Mouse (Mus musculus) urinary bladder, postnatal 25 days (tissue): ENCODE measurements around the gene Ccdc175.

Source experiments
- DNase-seq: peaks from one replicate; pipeline ENCODE4 v3.0.0; 2022; ENCODE audit warnings: low spot score

Ccdc175 gene

DNA sequence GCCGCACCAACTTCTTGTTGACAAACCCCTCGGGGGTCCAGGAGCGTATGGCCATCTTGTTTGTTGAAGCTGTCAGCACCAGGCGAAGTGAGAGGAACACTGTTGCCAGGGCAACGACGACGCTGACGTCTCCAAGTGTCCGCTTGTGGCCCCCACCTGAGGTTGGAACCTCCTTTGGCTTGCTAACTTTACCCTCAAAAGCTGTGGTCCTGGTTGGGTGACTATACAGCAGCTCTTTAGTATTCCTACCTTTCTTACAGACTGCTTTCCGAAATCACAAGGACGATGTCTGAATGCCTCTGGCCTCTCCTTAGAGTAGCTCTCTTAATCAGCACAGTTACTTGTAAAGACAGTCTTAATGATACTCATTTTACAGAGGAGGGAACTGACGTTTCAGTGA is at the start of gene Ccdc175:
TSS of gene Ccdc175 (minus strand) at position 101 of the 400 bp plus-strand sequence.
- DNase-seq: no peak

DNA sequence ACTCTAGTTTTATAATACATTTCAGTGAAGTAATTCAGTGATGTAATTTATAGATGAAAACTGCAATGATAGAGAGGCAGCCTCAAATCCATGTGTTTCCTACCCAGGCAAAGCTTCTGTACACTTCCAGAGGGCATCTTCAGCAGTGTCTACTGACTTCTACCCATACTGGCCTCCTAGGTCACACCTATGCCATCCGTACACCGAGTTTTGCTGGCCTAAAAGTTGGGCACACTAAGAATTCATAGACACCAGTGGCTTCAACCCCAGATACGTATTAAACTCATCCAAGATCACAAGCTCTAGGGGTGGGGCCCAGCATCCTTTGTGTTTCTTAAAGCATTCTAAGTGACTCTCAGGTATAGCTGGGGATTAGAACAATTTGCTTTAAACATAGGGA is 49.3 kb upstream of the Ccdc175 start:
- DNase-seq: no peak

DNA sequence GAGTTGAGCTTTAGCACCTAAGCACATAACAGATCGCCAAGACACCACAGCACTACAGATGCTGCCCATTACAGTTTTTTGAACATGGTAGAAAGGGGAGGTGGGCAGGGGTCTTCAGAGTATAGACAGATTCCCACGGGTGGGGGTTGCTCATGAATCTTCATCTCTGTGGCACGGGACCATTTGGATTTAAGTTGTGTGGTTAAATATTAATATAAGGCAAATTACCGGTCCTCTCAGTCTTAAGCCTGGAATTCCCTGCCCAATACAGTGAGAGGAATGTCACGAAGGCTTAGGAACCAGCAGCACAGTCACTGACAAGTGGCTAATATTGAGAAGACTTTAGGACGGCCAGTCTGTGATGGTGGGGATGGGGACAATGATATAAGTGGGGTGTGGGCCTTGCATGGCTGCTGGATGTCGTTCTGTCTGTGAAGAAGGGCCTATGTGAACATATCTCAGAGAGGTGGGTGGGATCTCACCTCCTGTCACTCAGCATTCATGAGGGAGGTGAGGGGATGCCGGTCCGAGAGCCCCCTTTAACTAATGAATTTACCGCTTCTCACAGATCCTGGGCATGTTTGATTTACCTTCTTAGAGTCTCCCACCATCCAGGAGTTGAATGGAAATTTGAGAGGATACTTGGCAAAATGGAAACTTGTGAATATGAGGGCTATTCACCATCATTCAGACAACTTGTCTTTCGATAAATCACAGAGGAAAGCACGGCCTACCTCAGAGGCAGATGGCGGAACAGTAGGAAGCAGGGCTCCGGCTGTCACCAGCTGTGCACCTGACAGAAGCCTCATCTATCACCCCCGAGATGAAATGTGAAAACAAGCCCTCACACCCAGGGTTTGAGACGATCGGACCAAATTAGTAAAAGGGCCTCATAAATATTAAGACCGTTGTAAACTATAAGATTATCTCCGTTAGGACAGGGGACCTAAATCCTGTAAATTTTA is 48.3 kb upstream of the Ccdc175 start:
- DNase-seq: no peak

DNA sequence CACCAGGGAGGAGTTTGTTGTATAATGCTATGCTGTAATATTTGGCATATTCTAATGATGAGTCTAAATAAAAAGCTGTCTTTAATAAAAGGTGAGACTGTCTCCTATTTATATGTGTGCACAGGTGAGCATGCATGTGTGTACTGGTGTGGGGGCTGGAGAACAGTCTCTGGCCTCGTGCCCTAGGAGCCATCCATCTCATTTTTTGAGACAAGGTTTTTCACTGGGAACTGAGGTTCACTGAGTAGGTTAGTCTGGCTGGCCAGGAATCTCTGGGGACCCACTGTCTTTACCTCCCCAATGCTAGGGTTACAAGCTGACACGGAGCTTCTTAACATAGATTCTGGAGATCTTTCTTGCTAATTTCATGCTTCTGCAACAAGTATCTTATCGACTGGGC is 47.3 kb upstream of the Ccdc175 start:
- no peak for DNase-seq

DNA sequence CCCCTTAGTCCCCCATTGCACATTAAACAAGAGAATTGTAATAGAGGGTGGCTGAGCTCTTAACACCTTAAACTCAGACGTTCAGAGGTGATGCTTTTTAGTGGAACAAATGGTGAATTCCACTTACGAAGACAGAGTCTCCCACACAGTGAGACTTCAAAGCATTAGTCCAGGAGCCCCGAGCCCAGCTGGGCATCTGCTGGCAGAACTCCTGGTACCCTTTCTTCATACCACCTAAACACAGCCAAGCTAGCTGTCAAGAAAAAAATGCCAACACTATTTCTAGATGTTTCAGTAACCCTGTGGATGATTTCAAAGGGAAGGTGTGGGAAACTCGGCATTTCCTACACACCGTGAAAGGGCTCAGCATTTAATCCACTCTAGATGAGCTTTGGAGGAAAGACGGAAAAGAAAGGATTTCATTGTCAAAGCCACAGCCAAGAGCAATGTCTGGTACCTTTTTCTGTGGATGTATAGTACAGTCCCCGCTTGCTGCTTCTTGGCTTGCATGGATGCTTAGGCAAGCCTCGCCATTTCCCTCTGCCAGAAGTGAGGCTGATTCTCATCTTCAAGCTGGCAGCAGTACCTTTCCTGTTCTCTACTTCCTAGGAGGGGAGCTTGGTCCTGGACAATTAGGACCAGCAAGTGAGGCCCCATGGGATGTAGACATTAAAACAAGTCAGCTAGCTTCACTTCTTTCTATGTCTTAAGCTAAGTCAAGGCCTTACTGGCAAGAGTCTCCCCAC is 44.8 kb upstream of the Ccdc175 start:
- DNase-seq: no peak

DNA sequence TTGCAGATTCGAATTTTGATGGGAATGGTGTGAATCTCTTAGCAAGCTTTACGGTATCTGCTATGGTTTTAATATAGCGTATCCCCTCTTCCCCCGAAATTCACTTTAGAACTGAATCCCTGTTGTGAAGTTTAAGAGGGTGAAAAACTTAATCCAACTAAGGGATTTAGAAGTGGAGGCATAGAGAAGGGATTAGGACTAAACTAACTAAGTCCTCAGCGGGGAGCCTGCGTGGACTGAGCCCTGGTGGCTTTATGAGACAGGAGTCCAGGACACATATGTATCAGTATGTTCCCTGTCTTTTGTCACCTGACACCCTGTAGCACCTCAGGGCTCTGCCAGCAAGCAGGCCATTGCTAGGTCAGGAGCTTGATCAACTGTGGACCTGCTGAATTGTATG is 42.9 kb upstream of the Ccdc175 start:
- DNase-seq: no peak

DNA sequence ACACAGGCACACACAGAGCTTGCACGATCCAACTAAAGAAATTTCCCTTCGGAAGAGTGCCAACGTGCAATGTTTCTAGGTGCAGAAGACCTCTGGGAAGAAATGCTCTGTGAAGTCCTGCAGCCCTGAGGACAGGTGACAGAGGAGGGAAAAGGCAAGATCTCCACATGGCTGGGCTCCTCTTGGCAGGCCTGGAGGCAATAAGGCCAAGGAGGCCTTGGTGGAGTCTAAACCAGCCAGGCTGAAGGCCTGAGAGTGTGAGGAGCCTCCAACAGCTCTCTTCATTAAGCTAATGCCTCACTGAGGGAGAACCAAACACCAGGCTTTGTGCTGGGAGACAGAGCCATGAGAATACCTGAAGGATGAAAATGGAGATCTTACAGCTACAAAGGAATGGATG is 40.5 kb upstream of the Ccdc175 start:
- no peak for DNase-seq

DNA sequence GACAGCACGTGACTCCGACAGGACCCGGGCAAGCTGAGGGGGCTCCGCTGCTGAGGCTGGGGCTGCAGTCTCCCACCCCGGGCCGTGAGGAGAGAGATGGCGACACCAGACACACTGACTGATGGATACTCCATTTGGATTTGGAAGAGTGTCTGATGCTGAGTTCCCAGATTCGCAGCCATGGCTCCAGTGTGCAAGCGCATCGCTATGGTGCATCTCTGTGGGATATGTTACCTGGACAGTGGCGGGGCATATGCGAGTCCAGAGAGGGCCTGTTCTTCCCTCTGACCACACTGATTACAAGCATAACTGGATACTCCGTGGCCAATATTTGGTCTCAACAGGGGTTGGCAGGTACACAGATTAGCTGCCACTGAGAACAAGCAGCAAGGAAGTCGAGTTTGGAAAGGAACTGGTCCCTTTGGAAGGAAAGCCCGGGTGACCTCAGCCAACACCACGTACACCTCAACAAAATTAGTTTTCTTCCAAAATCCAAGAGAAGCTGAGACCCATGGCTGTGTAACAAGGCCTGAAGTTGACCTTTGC is 38.8 kb upstream of the Ccdc175 start:
- DNase-seq: no peak

DNA sequence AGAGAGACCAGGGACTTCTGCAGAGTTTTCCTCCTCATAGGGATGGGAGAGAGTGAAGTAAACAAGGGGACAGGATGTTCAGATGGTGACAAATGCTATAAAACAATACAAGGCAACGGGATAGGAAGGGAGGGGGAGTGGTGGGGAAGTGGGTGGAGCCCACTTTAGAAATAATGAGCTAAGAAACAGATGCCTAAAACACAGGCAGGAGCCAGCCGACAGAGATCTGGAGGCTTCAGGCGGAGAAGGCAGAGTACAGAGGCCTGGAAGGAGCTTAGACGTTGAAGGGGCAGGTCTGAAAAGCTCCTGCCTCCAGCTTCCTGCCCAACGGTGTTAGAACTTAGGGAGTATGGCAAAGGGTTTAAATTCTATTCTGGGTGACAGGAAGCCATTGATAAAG is 28.7 kb upstream of the Ccdc175 start:
- DNase-seq: no peak

DNA sequence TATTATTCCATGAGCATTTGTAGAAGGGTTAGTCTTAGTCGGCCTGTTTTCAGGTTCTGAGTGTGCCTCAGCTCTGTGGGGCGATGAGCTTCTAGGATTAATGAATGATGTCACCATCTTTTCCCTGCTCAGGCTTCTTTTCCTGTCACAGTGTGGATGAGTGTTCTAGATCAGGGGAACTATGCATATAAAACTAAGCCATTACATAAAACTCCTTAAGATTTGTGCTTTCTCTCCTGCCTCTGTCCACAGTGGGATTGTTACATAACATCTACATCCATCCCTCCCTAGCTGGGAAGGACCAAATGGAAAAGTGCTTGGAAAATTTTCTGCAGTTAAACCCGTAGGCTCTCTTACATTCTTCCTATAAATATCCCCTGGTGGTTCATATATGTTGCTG is 16.0 kb upstream of the Ccdc175 start:
- no peak for DNase-seq

DNA sequence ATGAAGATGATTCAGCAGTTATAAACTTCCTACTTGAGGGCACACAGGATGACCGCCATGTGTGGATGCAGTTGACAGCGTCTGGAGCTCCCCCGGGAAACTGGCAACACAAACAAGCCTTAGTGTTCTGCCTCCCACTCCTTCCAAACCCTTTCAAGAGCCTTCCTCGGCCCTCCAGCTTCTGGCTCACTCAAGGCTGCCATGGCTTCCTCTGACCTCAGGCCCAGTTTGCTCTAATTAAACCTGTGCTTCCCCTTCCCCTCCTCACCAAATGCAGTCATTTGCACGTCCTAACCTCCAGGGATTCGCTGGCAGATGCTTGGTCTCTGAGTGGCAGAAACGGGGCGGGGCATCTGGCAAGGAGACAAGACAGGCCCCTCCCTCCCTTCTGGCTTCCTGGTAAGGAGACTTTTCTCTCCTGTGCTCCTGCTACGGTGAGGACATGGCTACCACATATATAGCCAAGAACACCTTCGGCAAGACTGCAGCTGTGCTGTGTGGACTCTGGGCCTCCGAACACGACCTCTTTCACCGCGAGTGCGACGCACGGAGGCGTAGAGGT is 13.2 kb upstream of the Ccdc175 start:
- no peak for DNase-seq

DNA sequence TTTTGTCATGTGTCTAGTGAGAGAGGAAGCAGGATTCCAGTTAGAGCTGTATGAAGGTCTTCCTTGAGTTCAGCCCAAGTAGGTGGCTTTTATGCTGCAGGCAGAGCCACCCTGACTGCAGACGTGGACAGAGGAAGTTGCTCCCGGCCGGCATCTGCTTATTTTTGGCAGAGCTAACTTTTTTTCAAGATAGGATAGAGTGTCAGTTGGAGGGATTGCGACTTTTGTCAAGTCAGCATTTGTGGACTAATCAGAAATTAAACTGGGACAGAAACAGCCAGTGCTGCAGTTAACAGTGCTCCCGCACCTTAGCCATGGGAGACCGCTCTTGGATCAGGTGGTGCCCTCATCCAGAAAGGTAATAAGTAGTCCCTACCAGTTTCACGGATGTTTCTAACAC is 12.6 kb upstream of the Ccdc175 start:
- no peak for DNase-seq

DNA sequence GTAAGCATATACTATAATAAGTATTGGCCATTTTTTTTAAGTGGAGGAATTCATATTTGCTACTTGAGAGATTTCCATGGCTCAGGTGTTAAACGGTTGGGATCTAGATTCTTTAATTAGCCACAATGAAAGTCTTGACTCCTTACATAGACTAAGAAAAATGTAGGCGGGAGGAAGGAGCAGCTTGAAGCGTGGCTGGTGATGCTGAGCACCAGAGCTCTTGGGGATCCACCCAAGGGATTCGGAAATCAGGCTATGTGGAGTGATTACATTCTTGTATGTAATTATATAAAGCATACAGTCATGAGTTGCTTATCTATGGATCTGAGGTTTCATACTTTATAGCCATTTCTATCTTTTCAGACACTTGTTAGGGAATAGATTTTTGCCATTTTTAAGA is 5.3 kb downstream of the Ccdc175 start:
- no peak for DNase-seq

DNA sequence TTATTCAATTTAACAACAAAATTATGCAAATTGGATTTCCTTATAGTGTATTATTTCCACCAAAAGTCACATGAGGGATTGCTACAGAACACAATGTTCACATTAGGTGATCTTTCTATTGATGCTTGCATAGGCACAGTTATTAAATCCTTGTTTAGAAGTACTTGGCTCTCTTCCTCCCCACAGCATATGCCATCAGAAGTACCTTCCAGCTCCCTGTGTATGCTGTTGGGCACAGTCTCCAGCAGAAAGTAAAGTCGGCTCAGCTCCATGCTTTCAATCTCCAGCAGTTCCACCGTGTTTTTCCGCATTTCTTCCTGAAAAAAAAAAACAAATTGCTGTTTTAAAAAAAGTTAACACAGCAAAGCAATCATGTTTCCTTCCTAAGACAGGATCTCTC is 6.5 kb downstream of the Ccdc175 start:
- DNase-seq: no peak

DNA sequence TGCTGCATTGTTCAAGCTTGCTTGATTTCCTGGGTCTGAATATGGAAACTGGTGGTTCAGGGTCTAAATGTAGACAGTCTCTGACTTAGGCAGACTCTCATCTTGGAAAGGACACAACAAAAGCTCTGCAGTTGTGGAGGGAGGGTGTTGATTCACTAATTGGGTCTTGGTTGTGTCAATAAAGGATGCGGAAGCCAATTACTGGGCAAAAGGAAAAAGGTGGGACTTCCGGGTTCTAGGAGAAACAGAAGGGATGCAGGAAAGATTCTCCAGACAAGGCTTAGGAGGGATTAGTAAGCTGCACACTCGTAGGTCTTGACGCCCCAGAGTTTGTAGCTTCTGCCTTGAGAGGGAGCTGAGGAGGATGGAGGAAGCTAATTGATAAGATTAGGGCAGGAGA is 26.4 kb downstream of the Ccdc175 start:
- no peak for DNase-seq

DNA sequence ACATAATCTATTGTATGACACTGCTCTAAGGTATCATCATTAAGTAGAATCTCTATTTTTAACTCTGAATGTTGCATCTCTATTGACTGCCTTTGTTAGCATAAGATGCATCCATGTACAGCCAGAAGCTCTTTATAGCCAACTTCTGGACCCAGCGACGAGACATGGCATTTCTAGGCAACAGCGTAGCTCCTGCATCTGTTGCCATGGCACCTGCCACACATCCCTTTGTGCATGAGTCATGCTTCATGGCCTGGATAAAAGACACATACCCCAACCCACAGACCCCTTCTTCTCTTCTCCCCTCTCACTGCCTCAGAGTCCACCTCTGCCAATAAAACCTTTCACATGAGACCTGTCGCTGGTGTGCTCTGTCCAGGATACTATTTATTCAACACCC is 34.0 kb downstream of the Ccdc175 start:
- DNase-seq: no peak

DNA sequence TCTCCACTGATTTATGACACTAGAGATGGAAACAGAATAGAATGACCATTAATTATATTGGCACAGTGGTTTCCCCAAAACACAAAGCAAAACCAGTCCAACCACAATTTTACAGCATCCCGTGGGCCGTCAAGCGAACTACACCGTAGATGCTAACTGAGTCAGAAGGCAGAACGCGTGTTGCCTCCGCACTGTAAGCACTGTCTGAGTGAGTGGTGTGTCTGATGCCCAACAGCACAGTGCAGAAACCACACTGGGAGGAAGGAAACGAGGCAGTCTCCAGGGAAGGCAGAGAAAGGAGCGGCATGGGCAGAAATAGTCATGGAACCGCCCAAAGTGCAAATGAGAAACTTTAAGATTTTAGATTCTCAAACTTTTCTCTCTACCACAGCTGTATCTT is 55.6 kb downstream of the Ccdc175 start:
- no peak for DNase-seq

DNA sequence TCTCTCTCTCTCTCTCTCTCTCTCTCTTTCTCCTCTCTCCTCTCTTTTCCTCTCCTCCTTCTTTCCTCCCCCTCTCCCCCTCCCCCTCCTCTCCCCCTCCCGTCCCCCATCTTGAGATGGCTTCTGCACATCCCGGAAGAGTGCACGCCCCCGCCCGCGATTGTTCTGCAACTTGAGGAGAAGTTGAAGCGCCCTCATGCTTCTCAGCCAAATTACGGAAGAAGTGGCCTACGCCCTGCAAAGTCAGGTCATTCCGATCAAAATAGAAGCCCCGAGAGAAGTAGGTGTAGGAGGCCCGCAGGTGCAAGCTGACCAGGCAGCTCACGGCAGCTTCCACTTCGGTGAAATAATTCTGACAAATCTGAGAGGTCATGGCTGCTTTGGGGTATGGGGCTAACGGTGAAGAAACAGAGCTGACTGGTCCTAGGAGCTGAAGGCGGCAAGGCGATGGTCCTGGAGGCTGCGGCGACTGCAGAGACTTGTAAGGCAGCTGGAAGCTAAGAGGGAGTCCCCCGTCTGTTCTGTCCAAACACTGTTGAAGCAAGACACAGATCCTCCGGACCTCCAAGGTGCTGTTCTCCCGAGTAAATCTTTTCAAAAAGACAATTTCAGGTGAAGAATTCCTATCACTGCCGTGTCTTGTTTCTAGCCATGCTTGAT is 69.0 kb downstream of the Ccdc175 start:
- DNase-seq: no peak

DNA sequence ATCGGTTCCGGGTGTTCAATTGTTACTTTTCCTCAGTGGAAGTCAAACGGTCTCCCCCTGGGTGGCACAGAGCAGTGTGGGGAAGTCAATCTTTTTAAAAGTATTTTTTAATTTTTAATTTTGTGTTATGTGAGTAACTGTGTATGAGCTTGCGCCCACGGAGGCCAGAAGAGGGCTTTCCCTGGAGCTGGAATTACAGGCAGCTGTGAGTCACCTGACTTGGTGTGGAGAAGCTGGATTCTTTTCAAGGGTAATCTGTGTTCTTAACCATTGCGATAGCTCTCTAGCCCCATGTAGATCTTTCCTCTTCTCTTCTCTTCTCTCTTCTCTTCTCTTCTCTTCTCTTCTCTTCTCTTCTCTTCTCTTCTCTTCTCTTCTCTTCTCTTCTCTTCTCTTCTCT is 69.7 kb downstream of the Ccdc175 start:
- DNase-seq: no peak

DNA sequence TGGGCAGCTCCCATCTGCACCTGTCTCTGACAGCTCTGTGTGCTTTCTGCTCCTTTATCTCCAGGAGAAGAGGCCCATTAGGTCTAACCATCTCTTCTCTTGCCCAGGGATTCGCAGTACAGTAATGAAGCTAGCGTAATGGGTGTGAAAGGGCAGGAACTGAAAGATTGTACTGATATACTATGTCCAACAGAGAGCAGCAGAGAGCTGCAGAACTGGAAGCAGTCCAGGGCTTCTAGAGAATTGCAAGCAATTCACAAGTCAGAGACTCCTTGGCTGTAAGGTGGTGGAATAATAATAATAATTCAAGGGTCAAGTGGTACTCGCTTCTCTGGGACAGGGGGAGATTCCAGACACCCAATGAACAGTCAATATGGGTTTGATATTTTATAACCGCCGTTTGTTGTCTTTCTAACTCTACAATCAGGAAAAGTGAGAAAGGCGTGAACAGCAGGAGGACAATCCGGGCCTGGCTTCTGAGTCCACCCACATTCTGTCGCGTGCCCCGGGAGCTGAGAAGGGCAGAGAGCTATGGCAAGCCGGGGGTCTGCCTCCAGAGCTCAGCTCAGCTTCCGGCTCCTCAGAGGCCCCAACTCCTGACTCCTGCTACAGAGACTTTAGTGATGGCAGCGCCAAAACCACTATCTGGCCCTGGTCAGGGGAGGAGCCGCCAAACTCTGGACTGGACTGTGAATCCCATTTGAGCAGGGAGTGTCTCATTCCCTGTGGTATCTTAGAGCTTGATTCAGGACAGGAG is 80.1 kb downstream of the Ccdc175 start:
- peak; percentile 52 for DNase-seq

DNA sequence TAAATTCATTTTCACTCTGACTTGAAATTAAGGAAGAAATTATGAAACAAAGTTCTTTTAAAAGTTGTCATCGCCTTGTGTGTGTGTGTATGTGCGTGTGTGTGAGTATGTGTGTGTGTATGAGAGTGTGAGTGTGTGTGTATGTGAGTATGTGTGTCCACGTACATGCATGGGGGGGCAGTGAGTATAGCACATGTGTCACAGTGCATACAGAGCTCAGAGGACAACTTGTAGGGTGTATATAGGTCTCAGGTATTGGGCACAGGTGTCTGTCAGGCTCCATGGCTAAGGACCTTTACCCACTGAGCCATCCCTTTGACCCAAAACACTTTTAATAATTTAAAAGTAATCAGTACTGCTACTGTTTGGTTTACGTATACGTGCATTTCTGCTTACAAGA is 80.8 kb downstream of the Ccdc175 start:
- no peak for DNase-seq
